Mouse (Mus musculus) intestine, postnatal 0 days (tissue): ENCODE results near the gene Vmn1r118. TPM values are rescaled to one million over a fixed set of nuclear protein-coding genes. Genes with fewer than 3 reads are reported as not detected.
"Not testable (repeated sequence)": the region's sequence is repeated elsewhere in the genome, so short reads cannot be mapped to it uniquely, and the experiment has no call there.

Source experiments
- ATAC-seq: fragments of 200-750 bp; cut with Nextera tagmentation; 2 replicates; pipeline ENCODE4 v1.8.0; 2017; ENCODE audit warnings: mild to moderate bottlenecking, moderate TSS enrichment, moderate library complexity
- H3K27ac ChIP-seq: fragments of 300-500 bp; sonication (generic); 2 replicates; pipeline ENCODE4 v1.5.1; 2014; ENCODE audit warnings: mild to moderate bottlenecking, low read depth, low read length, moderate library complexity
- H3K27me3 ChIP-seq: fragments of 300-500 bp; sonication (generic); replicated peaks from 2 replicates; pipeline ENCODE4 v1.6.1; 2014; ENCODE audit warnings: low read length, mixed read lengths; ENCODE audit not compliant: control insufficient read depth, insufficient read depth
- H3K36me3 ChIP-seq: fragments of 300-500 bp; sonication (generic); 2 replicates; pipeline ENCODE4 v1.6.1; 2014; ENCODE audit warnings: mild to moderate bottlenecking, moderate library complexity; ENCODE audit not compliant: control insufficient read depth, insufficient read depth
- H3K4me1 ChIP-seq: fragments of 300-500 bp; sonication (generic); replicated peaks from 2 replicates; pipeline ENCODE4 v1.6.1; 2014; ENCODE audit warnings: antibody characterized with exemption, low read length, mixed read lengths; ENCODE audit not compliant: control insufficient read depth, insufficient read depth
- H3K4me2 ChIP-seq: fragments of 300-500 bp; sonication (generic); replicated peaks from 2 replicates; pipeline ENCODE4 v1.6.1; 2014; ENCODE audit warnings: low read depth, mild to moderate bottlenecking, moderate library complexity
- H3K4me3 ChIP-seq: fragments of 300-500 bp; sonication (generic); 2 replicates; pipeline ENCODE4 v1.5.1; 2014; ENCODE audit warnings: low read depth, low read length
- H3K9ac ChIP-seq: fragments of 300-500 bp; sonication (generic); 2 replicates; pipeline ENCODE4 v1.6.1; 2014; ENCODE audit warnings: mild to moderate bottlenecking, low read depth, low read length
- H3K9me3 ChIP-seq: fragments of 300-500 bp; sonication (generic); 2 replicates; pipeline ENCODE4 v1.6.1; 2016; ENCODE audit warnings: mixed run types; ENCODE audit not compliant: control insufficient read depth
- WGBS: fragments of 180-500 bp; shearing (Covaris S2); extraction: QIAGEN DNeasy Blood & Tissue Kit; methylation state at CpG from one replicate; pipeline ENCODE4 v1.1.7; 2014; 5-methylcytosine and 5-hydroxymethylcytosine counted together
- polyA plus RNA-seq: library from polyadenylated mRNA; unstranded; fragments of >200 nt; fragmentation: Nextera tagmentation; extraction: Ambion mirVana; gene quantifications from 2 replicates; pipeline ENCODE4 v1.2.1, GENCODE M21; 2015

Gene Vmn1r118
- polyA plus RNA-seq, result not detected in 2 replicates

GRCm38 (mm10) chr7:20912247-20912646, at the start of gene Vmn1r118:
Gene Vmn1r118, minus strand, starts transcription at chr7:20912347.
- no CpG with 5 or more reads among the region's 2 CpGs for WGBS
- not testable (repeated sequence) for H3K4me3 ChIP-seq, ATAC-seq, H3K9ac ChIP-seq, H3K27ac ChIP-seq, H3K9me3 ChIP-seq, H3K27me3 ChIP-seq, H3K4me2 ChIP-seq, H3K36me3 ChIP-seq, H3K4me1 ChIP-seq

- not testable (repeated sequence) for H3K4me2 ChIP-seq, H3K4me1 ChIP-seq, H3K4me3 ChIP-seq, ATAC-seq, H3K9ac ChIP-seq, H3K9me3 ChIP-seq, H3K27ac ChIP-seq, H3K36me3 ChIP-seq, H3K27me3 ChIP-seq
- WGBS, result no CpG with 5 or more reads among the region's 2 CpGs
These were observed 28.1 kb downstream of the Vmn1r118 start, which contains the start of gene Vmn1r117 for GRCm38 (mm10) chr7:20884021-20884420. Gene Vmn1r117, minus strand, starts transcription at chr7:20884121.

- H3K9me3 ChIP-seq, H3K4me2 ChIP-seq, H3K36me3 ChIP-seq, H3K27me3 ChIP-seq, ATAC-seq, H3K27ac ChIP-seq, H3K9ac ChIP-seq, H3K4me3 ChIP-seq, H3K4me1 ChIP-seq: not testable (repeated sequence)
- WGBS, result 52% methylated on average over 3 of the region's 3 CpGs
These were observed 40.2 kb downstream of the Vmn1r118 start, which contains the start of gene Vmn1r116 for GRCm38 (mm10) chr7:20871956-20872355. Gene Vmn1r116, plus strand, starts transcription at chr7:20872256.

Other genes starting within 250 kb of the Vmn1r118 start
- not detected in 2 replicates for gene Vmn1r107, start 243.4 kb downstream of the Vmn1r118 start, polyA plus RNA-seq
- not detected in 2 replicates for gene Vmn1r111, start 209.1 kb downstream of the Vmn1r118 start, polyA plus RNA-seq
- not detected in 2 replicates for gene Gm10668, start 181.7 kb downstream of the Vmn1r118 start, polyA plus RNA-seq
- not detected in 2 replicates for gene Vmn1r112, start 141.2 kb downstream of the Vmn1r118 start, polyA plus RNA-seq
- gene Vmn1r113, start 125.1 kb downstream of the Vmn1r118 start, polyA plus RNA-seq, result not detected in 2 replicates
- not detected in 2 replicates for gene Vmn1r114, start 100.2 kb downstream of the Vmn1r118 start, polyA plus RNA-seq
- gene Vmn1r115, start 67.4 kb downstream of the Vmn1r118 start, polyA plus RNA-seq, result not detected in 2 replicates
- not detected in 2 replicates for gene Vmn1r116, start 40.1 kb downstream of the Vmn1r118 start, polyA plus RNA-seq
- not detected in 2 replicates for gene Vmn1r117, start 28.2 kb downstream of the Vmn1r118 start, polyA plus RNA-seq
- not detected in 2 replicates for gene Vmn1r119, start 100.1 kb upstream of the Vmn1r118 start, polyA plus RNA-seq
- not detected in 2 replicates for gene Vmn1r120, start 141.4 kb upstream of the Vmn1r118 start, polyA plus RNA-seq
- gene Vmn1r121, start 186.2 kb upstream of the Vmn1r118 start, polyA plus RNA-seq, result not detected in 2 replicates
- gene Vmn1r122, start 221.8 kb upstream of the Vmn1r118 start, polyA plus RNA-seq, result not detected in 2 replicates
- not detected in 2 replicates for gene Vmn1r123, start 249.8 kb upstream of the Vmn1r118 start, polyA plus RNA-seq